Mouse (Mus musculus) kidney, adult 2 months (tissue): ENCODE data around the gene Mllt11. TPM values are rescaled to one million over a fixed set of nuclear protein-coding genes. Genes with fewer than 3 reads are reported as not detected.
A peak's percentile ranks its signal among the peaks of the same experiment; 100 is the strongest.
"Not testable (repeated sequence)": the region's sequence is repeated elsewhere in the genome, so short reads cannot be mapped to it uniquely, and the experiment has no call there.

Experiments used
- DNase-seq: peaks from one replicate; pipeline ENCODE4 v3.0.0; 2021
- H3K27ac ChIP-seq: fragments of 200-500 bp; 2 replicates; pipeline ENCODE4 v1.5.1; 2012; ENCODE audit warnings: low read depth, low read length, control low read depth, inconsistent platforms; ENCODE audit not compliant: insufficient read depth
- H3K27me3 ChIP-seq: fragments of 200-500 bp; replicated peaks from 2 replicates; pipeline ENCODE4 v1.6.1; 2012; ENCODE audit warnings: mild to moderate bottlenecking, moderate library complexity, low read length, inconsistent platforms; ENCODE audit not compliant: control insufficient read depth, insufficient read depth
- H3K36me3 ChIP-seq: fragments of 200-500 bp; 2 replicates; pipeline ENCODE4 v1.6.1; 2012; ENCODE audit warnings: mild to moderate bottlenecking, moderate library complexity, low read length, inconsistent platforms; ENCODE audit not compliant: control insufficient read depth, insufficient read depth
- H3K4me1 ChIP-seq: fragments of 200-500 bp; 2 replicates; pipeline ENCODE4 v1.6.1; 2011; ENCODE audit warnings: low read length; ENCODE audit not compliant: control insufficient read depth, insufficient read depth
- H3K4me3 ChIP-seq: fragments of 200-500 bp; 2 replicates; pipeline ENCODE4 v1.5.1; 2011; ENCODE audit warnings: mild to moderate bottlenecking, low read depth, low read length, control low read depth; ENCODE audit not compliant: insufficient read depth
- CTCF ChIP-seq: fragments of 200-500 bp; conservative IDR thresholded peaks from 2 replicates; pipeline ENCODE4 v1.5.1; 2011; ENCODE audit warnings: low read depth, mild to moderate bottlenecking, control low read depth, low read length, moderate library complexity, mixed read lengths; ENCODE audit not compliant: insufficient read depth, insufficient read length
- POLR2A ChIP-seq: fragments of 200-500 bp; IDR thresholded peaks from one replicate; pipeline ENCODE4 v1.6.1; 2011; ENCODE audit warnings: low read depth, low read length, control low read depth
- WGBS: fragments of 180-500 bp; shearing (Covaris S2); methylation state at CpG from one replicate; pipeline ENCODE4 v1.1.7; 2018; 5-methylcytosine and 5-hydroxymethylcytosine counted together
- polyA plus RNA-seq: library from polyadenylated mRNA; depleted of rRNA; stranded (reverse); fragments of >200 nt; gene quantifications from 2 replicates; pipeline ENCODE4 v1.2.3, GENCODE M21; 2012

Mllt11 gene
- polyA plus RNA-seq, 1 experiment: 31.4 TPM

GRCm38 (mm10) chr3:95216655-95217254 is 15.2 kb downstream of the Mllt11 start:
- H3K4me3 ChIP-seq: peak overlapping the region; percentile 89
- H3K36me3 ChIP-seq: peaks cover 1% of the 10 kb centered on the region
- TF ChIP-seq CTCF (no peak), POLR2A (no peak)
- DNase-seq: no peak
- peak overlapping the region; percentile 77 for H3K27ac ChIP-seq
- 7% methylated on average over 4 of the region's 4 CpGs for WGBS
- no peaks in the 10 kb centered on the region for H3K4me1 ChIP-seq
- no peaks in the 10 kb centered on the region for H3K27me3 ChIP-seq

GRCm38 (mm10) chr3:95213609-95213975 is 18.4 kb downstream of the Mllt11 start:
- WGBS: 95% methylated on average over 1 of the region's 1 CpGs
- no peaks in the 10 kb centered on the region for H3K27me3 ChIP-seq
- H3K4me1 ChIP-seq: no peaks in the 10 kb centered on the region; the same call in 1 of the 2 replicates
- DNase-seq: no peak
- H3K27ac ChIP-seq: no peak overlapping the region
- no peak overlapping the region for H3K4me3 ChIP-seq
- peaks cover 1% of the 10 kb centered on the region for H3K36me3 ChIP-seq
- TF ChIP-seq POLR2A: no peak
- TF ChIP-seq CTCF: no peak

GRCm38 (mm10) chr3:95212889-95213608 is 18.9 kb downstream of the Mllt11 start:
- not testable (repeated sequence) for H3K27me3 ChIP-seq, H3K4me3 ChIP-seq, DNase-seq, H3K36me3 ChIP-seq, H3K4me1 ChIP-seq, H3K27ac ChIP-seq
- WGBS: 80% methylated on average over 9 of the region's 10 CpGs

GRCm38 (mm10) chr3:95210585-95210984 is 21.4 kb downstream of the Mllt11 start:
- H3K36me3 ChIP-seq: peaks cover 1% of the 10 kb centered on the region

GRCm38 (mm10) chr3:95208286-95208685 is 23.7 kb downstream of the Mllt11 start:
- no peaks in the 10 kb centered on the region for H3K27me3 ChIP-seq
- H3K4me3 ChIP-seq: no peak overlapping the region
- H3K36me3 ChIP-seq: peaks cover 4% of the 10 kb centered on the region
- WGBS: 61% methylated on average over 4 of the region's 4 CpGs
- H3K4me1 ChIP-seq: peaks cover 3% of the 10 kb centered on the region; the same call in 1 of the 2 replicates
- no peak for TF ChIP-seq CTCF
- no peak for TF ChIP-seq POLR2A
- H3K27ac ChIP-seq: no peak overlapping the region
- DNase-seq: peak; percentile 61

More at GRCm38 (mm10) chr3:95210585-95210984, 21.4 kb downstream of the Mllt11 start:
- 78% methylated on average over 2 of the region's 2 CpGs for WGBS
- Histone ChIP-seq H3K27me3 (no peaks in the 10 kb centered on the region), H3K4me1 (peaks cover 3% of the 10 kb centered on the region; the same call in 1 of the 2 replicates), H3K27ac (no peak overlapping the region), H3K4me3 (no peak overlapping the region)
- DNase-seq: no peak
- TF ChIP-seq CTCF: no peak
- no peak for TF ChIP-seq POLR2A

GRCm38 (mm10) chr3:95203880-95204279 is 28.1 kb downstream of the Mllt11 start:
- H3K36me3 ChIP-seq: peaks cover 5% of the 10 kb centered on the region
- DNase-seq: no peak
- H3K4me3 ChIP-seq: no peak overlapping the region
- peaks cover 11% of the 10 kb centered on the region; the same call in 1 of the 2 replicates for H3K4me1 ChIP-seq
- H3K27ac ChIP-seq: no peak overlapping the region
- 90% methylated on average over 6 of the region's 6 CpGs for WGBS
- no peaks in the 10 kb centered on the region for H3K27me3 ChIP-seq
- TF ChIP-seq CTCF: no peak
- TF ChIP-seq POLR2A: no peak

GRCm38 (mm10) chr3:95200562-95200961 is 31.4 kb downstream of the Mllt11 start:
- WGBS: 36% methylated on average over 2 of the region's 2 CpGs
- H3K4me1 ChIP-seq: peaks cover 15% of the 10 kb centered on the region; the same call in 1 of the 2 replicates
- TF ChIP-seq POLR2A: no peak
- no peak for TF ChIP-seq CTCF
- DNase-seq: no peak
- H3K36me3 ChIP-seq: peaks cover 7% of the 10 kb centered on the region
- H3K4me3 ChIP-seq: no peak overlapping the region
- H3K27ac ChIP-seq: peak overlapping the region; percentile 71
- no peaks in the 10 kb centered on the region for H3K27me3 ChIP-seq
